Mouse (Mus musculus) small intestine, adult 2 months (tissue): ENCODE data around the gene Gm20388. TPM values are rescaled to one million over a fixed set of nuclear protein-coding genes. Genes with fewer than 3 reads are reported as not detected.
"Not testable (repeated sequence)": the region's sequence is repeated elsewhere in the genome, so short reads cannot be mapped to it uniquely, and the experiment has no call there.

Experiments
- H3K27ac ChIP-seq: fragments of 200-500 bp; 2 replicates; pipeline ENCODE4 v1.5.1; 2012; ENCODE audit warnings: low read depth, low read length, control low read depth, inconsistent platforms; ENCODE audit not compliant: insufficient read depth
- H3K27me3 ChIP-seq: fragments of 200-500 bp; 2 replicates; pipeline ENCODE4 v1.6.1; 2012; ENCODE audit warnings: mild to moderate bottlenecking, moderate library complexity, low read length, inconsistent platforms; ENCODE audit not compliant: control insufficient read depth, insufficient read depth
- H3K36me3 ChIP-seq: fragments of 200-500 bp; 2 replicates; pipeline ENCODE4 v1.6.1; 2012; ENCODE audit warnings: mild to moderate bottlenecking, low read length, control low read depth, inconsistent platforms; ENCODE audit not compliant: control insufficient read depth, insufficient read depth
- H3K4me1 ChIP-seq: fragments of 200-500 bp; 2 replicates; pipeline ENCODE4 v1.6.1; 2012; ENCODE audit warnings: low read length, inconsistent platforms, mixed read lengths; ENCODE audit not compliant: control insufficient read depth, insufficient read depth, insufficient read length
- H3K4me3 ChIP-seq: fragments of 200-500 bp; 2 replicates; pipeline ENCODE4 v1.5.1; 2012; ENCODE audit warnings: low read depth, mild to moderate bottlenecking, control low read depth, inconsistent platforms, low read length, moderate library complexity
- CTCF ChIP-seq: fragments of 200-500 bp; IDR thresholded peaks from 2 replicates; pipeline ENCODE4 v1.5.1; 2012; ENCODE audit warnings: low read depth, mild to moderate bottlenecking, control low read depth, inconsistent platforms, low read length, moderate library complexity, mixed read lengths; ENCODE audit not compliant: insufficient replicate concordance, insufficient read length; ENCODE audit errors: extremely low read depth
- POLR2A ChIP-seq: fragments of 200-500 bp; IDR thresholded peaks from 2 replicates; pipeline ENCODE4 v1.6.1; 2012; ENCODE audit warnings: low read depth, mild to moderate bottlenecking, control low read depth, inconsistent platforms, low read length, moderate library complexity
- WGBS: fragments of 180-500 bp; shearing (Covaris S2); methylation state at CpG from one replicate; pipeline ENCODE4 v1.1.7; 2018; 5-methylcytosine and 5-hydroxymethylcytosine counted together
- polyA plus RNA-seq: library from polyadenylated mRNA; depleted of rRNA; stranded (reverse); fragments of >200 nt; gene quantifications from 2 replicates; pipeline ENCODE4 v1.2.3, GENCODE M21; 2012

The Gm20388 gene
- polyA plus RNA-seq, 1 experiment: 37.3 TPM

- Histone ChIP-seq H3K27me3 (no peaks in the 10 kb centered on the region), H3K4me1 (no peaks in the 10 kb centered on the region), H3K36me3 (peaks cover 26% of the 10 kb centered on the region), H3K4me3 (no peak overlapping the region), H3K27ac (no peak overlapping the region)
- 67% methylated on average over 4 of the region's 4 CpGs for WGBS
- TF ChIP-seq CTCF (no peak), POLR2A (no peak)
These were observed 3361.3 kb downstream of the Gm20388 start for GRCm38 (mm10) chr8:123271901-123272300.

GRCm38 (mm10) chr8:123274447-123274846 is 3363.8 kb downstream of the Gm20388 start:
- H3K27ac ChIP-seq: no peak overlapping the region
- WGBS: 89% methylated on average over 5 of the region's 5 CpGs
- TF ChIP-seq CTCF: no peak
- no peak for TF ChIP-seq POLR2A
- no peaks in the 10 kb centered on the region for H3K4me1 ChIP-seq
- no peaks in the 10 kb centered on the region for H3K27me3 ChIP-seq
- H3K36me3 ChIP-seq: peaks cover 4% of the 10 kb centered on the region
- no peak overlapping the region for H3K4me3 ChIP-seq

- WGBS: 91% methylated on average over 12 of the region's 12 CpGs
- H3K27me3 ChIP-seq: no peaks in the 10 kb centered on the region
- TF ChIP-seq CTCF (no peak), POLR2A (no peak)
- no peaks in the 10 kb centered on the region for H3K4me1 ChIP-seq
- no peak overlapping the region for H3K4me3 ChIP-seq
- H3K27ac ChIP-seq: no peak overlapping the region
- peaks cover 2% of the 10 kb centered on the region for H3K36me3 ChIP-seq
These were observed 3364.5 kb downstream of the Gm20388 start for GRCm38 (mm10) chr8:123275096-123275495.

GRCm38 (mm10) chr8:123278445-123278844 is 3367.8 kb downstream of the Gm20388 start:
- no peaks in the 10 kb centered on the region for H3K4me1 ChIP-seq
- H3K27ac ChIP-seq: no peak overlapping the region
- TF ChIP-seq POLR2A: no peak
- no peak for TF ChIP-seq CTCF
- H3K36me3 ChIP-seq: peaks cover 5% of the 10 kb centered on the region; the same call in 1 of the 2 replicates
- no peaks in the 10 kb centered on the region for H3K27me3 ChIP-seq
- 69% methylated on average over 7 of the region's 7 CpGs for WGBS
- 0 out of 2 replicates have a peak overlapping the region, but pooled peaks have one; percentile 4 for H3K4me3 ChIP-seq

- TF ChIP-seq CTCF: no peak
- no peak for TF ChIP-seq POLR2A
- Histone ChIP-seq H3K4me3 (no peak overlapping the region), H3K4me1 (peaks cover 5% of the 10 kb centered on the region), H3K36me3 (peaks cover 5% of the 10 kb centered on the region; the same call in 1 of the 2 replicates), H3K27ac (no peak overlapping the region), H3K27me3 (no peaks in the 10 kb centered on the region)
- WGBS: 87% methylated on average over 4 of the region's 4 CpGs
These were observed 3369.2 kb downstream of the Gm20388 start for GRCm38 (mm10) chr8:123279828-123280227.

GRCm38 (mm10) chr8:123280302-123281094 is 3369.9 kb downstream of the Gm20388 start:
- no peaks in the 10 kb centered on the region for H3K27me3 ChIP-seq
- TF ChIP-seq POLR2A (no peak), CTCF (no peak)
- H3K4me3 ChIP-seq: peak overlapping the region; percentile 21
- H3K27ac ChIP-seq: no peak overlapping the region; the same call in 1 of the 2 replicates
- 92% methylated on average over 13 of the region's 13 CpGs for WGBS
- H3K36me3 ChIP-seq: peaks cover 5% of the 10 kb centered on the region; the same call in 1 of the 2 replicates
- peaks cover 5% of the 10 kb centered on the region for H3K4me1 ChIP-seq

GRCm38 (mm10) chr8:123282994-123283393 is 3372.4 kb downstream of the Gm20388 start:
- H3K27ac ChIP-seq, H3K27me3 ChIP-seq, H3K4me3 ChIP-seq, H3K36me3 ChIP-seq, H3K4me1 ChIP-seq: not testable (repeated sequence)
- WGBS: 88% methylated on average over 6 of the region's 6 CpGs
